ENCODE assay signal across 8 mouse cellular contexts in the genomic region with DNA sequence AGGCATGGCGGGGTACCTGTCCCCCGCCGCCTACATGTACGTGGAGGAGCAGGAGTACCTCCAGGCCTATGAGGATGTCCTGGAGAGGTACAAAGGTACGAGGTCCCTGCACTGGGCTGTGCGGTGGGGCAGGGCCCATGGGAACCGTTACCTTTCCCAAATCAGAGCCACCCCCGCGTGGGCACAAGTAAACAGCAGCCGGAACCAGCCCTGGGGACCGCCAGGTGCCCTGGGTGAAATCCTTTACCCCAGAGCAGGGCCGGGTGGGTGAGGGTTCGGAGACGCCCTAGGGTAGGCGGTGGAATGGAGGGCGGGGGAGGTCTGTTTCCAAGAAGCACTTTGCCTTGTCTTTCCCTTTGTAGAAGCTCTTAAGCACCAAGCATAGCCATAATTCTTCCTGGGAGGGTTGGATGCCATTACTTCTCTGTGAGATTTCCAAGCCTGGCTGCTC.
DNase-seq lines count a peak whose midpoint lies in the region; ATAC-seq lines count a peak whose summit lies in the region.

No protein-coding gene starts in this region.

- peaks cover 6% of the 10 kb centered on the region; the same call in 1 of the 2 replicates for H3K27me3 ChIP-seq in forebrain, embryonic 13.5 days
- no peaks in the 10 kb centered on the region; the same call in 1 of the 2 replicates for H3K27me3 ChIP-seq in intestine, embryonic 16.5 days (replicated peaks; ENCODE audit: control insufficient read depth, insufficient read depth, low read length)
- no peaks in the 10 kb centered on the region for H3K27me3 ChIP-seq in midbrain, embryonic 16.5 days (ENCODE audit: control insufficient read depth, insufficient read depth, low read depth, low read length)

- H3K4me1 ChIP-seq in forebrain, embryonic 13.5 days: peaks cover 39% of the 10 kb centered on the region
- H3K4me1 ChIP-seq in intestine, embryonic 16.5 days (ENCODE audit: control insufficient read depth, insufficient read depth, low read length): peaks cover 9% of the 10 kb centered on the region; the same call in 1 of the 2 replicates
- H3K4me1 ChIP-seq in midbrain, embryonic 16.5 days (ENCODE audit: control insufficient read depth, insufficient read depth, low read length): peaks cover 34% of the 10 kb centered on the region

- peak overlapping the region; percentile 90 for H3K4me2 ChIP-seq in forebrain, embryonic 13.5 days
- H3K4me2 ChIP-seq in intestine, embryonic 16.5 days (ENCODE audit: low read depth, low read length): peak overlapping the region; percentile 99
- H3K4me2 ChIP-seq in midbrain, embryonic 16.5 days (ENCODE audit: low read length): peak overlapping the region; percentile 92

- DNase-seq in left cerebral cortex, postnatal 36 days (ENCODE audit: low spot score in 2 of 2): peak; percentile 30 to 38
- no peak for DNase-seq in left cerebral cortex, adult 11 months (ENCODE audit: low spot score)
- DNase-seq in adipocyte (ENCODE audit: low spot score): peak; percentile 61
- no peak for DNase-seq in urinary bladder, postnatal 10 days (ENCODE audit: low spot score)

- H3K9me3 ChIP-seq in forebrain, embryonic 13.5 days (replicated peaks): no peaks in the 10 kb centered on the region
- H3K9me3 ChIP-seq in intestine, embryonic 16.5 days (ENCODE audit: control insufficient read depth, low read length): no peaks in the 10 kb centered on the region
- H3K9me3 ChIP-seq in midbrain, embryonic 16.5 days (replicated peaks; ENCODE audit: control insufficient read depth, low read length, poor library complexity, severe bottlenecking): no peaks in the 10 kb centered on the region

- ATAC-seq in forebrain, embryonic 13.5 days: peak; percentile 76
- ATAC-seq in intestine, embryonic 16.5 days: peak; percentile 52
- ATAC-seq in midbrain, embryonic 16.5 days: peak; percentile 68
- no peak for ATAC-seq in megakaryocyte-erythroid progenitor cell, adult 5-6 weeks (replicated peaks; ENCODE audit: low FRiP score, low TSS enrichment, poor library complexity, severe bottlenecking)

- H3K36me3 ChIP-seq in forebrain, embryonic 13.5 days (ENCODE audit: poor library complexity, severe bottlenecking): no peaks in the 10 kb centered on the region
- no peaks in the 10 kb centered on the region for H3K36me3 ChIP-seq in intestine, embryonic 16.5 days (ENCODE audit: control insufficient read depth, insufficient read depth, low read length)
- no peaks in the 10 kb centered on the region for H3K36me3 ChIP-seq in midbrain, embryonic 16.5 days (ENCODE audit: control insufficient read depth, insufficient read depth, low read length)

- peak overlapping the region; percentile 79 for H3K4me3 ChIP-seq in forebrain, embryonic 13.5 days
- H3K4me3 ChIP-seq in intestine, embryonic 16.5 days (ENCODE audit: low read length): peak overlapping the region; percentile 69
- H3K4me3 ChIP-seq in midbrain, embryonic 16.5 days (ENCODE audit: low read depth, low read length): peak overlapping the region; percentile 90

- intact Hi-C loops in left cerebral cortex, postnatal 36 days (cut with DNase I): loop anchor here (10.0 kb wide), 1 partner anchor 53 kb away; no protein-coding TSS in a partner anchor

- under 1% methylated on average over 16 of the region's 16 CpGs for WGBS in forebrain, embryonic 13.5 days
- WGBS in intestine, embryonic 16.5 days: 5% methylated on average over 16 of the region's 16 CpGs
- WGBS in midbrain, embryonic 16.5 days: 0% methylated on average over 16 of the region's 16 CpGs

- H3K27ac ChIP-seq in forebrain, embryonic 13.5 days: peak overlapping the region; percentile 40
- no peak overlapping the region for H3K27ac ChIP-seq in intestine, embryonic 16.5 days (ENCODE audit: low read length)
- H3K27ac ChIP-seq in midbrain, embryonic 16.5 days (ENCODE audit: low read length): peak overlapping the region; percentile 77

- H3K9ac ChIP-seq in forebrain, embryonic 13.5 days: peak overlapping the region; percentile 91
- H3K9ac ChIP-seq in intestine, embryonic 16.5 days (ENCODE audit: low read depth, low read length): peak overlapping the region; percentile 69
- peak overlapping the region; percentile 94 for H3K9ac ChIP-seq in midbrain, embryonic 16.5 days (ENCODE audit: low read depth, low read length)

Comparison
In these comparisons a context has a peak if more than half of its experiments do, and no peak if none do; other contexts are left out.
1. DNase-seq: peak in left cerebral cortex, postnatal 36 days (2 of 2) and adipocyte (single experiment); none in left cerebral cortex, adult 11 months (single experiment) and urinary bladder, postnatal 10 days (single experiment).
2. Peak in every context shown above with its lines, with median percentiles within 50 percentile points of each other: H3K4me2 ChIP-seq, H3K4me3 ChIP-seq and H3K9ac ChIP-seq.